Mouse (Mus musculus) urinary bladder, postnatal 4 days (tissue): ENCODE measurements around the gene P2ry12.

Source experiments
- DNase-seq, 2 experiments: peaks; one replicate each; pipeline ENCODE4 v3.0.0; 2021 to 2022; ENCODE audit warnings: low spot score in 2 of 2

The P2ry12 gene

GRCm38 (mm10) chr3:59185662-59186061 lies 77.0 kb downstream of the P2ry12 start:
- DNase-seq, result no peak

- DNase-seq, result no peak
Observed at GRCm38 (mm10) chr3:59182129-59182528, 80.5 kb downstream of the P2ry12 start.

GRCm38 (mm10) chr3:59181134-59181533 lies 81.5 kb downstream of the P2ry12 start:
- no peak for DNase-seq

DNA sequence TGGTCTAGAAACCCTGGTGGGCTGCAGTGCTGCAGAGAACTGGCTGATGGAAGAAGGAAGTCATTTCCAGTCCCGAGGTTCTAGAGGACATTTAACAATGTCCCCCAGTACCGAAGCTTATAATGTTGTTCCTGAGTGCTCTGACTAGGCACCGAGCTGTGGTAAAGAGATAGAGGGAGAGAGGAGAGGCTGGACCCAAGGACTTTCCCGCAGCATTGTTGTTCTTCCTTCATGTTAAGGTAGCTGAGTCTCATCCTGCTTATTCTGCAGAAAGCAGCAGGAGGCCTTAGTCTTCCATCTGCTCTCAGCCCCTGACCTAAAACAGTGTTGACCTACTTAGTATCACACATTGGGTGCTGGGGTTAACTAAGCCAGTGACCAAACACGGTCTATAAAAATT lies 85.8 kb downstream of the P2ry12 start:
- DNase-seq, result no peak

- DNase-seq, result no peak
Observed at GRCm38 (mm10) chr3:59175234-59175633, 87.4 kb downstream of the P2ry12 start.

DNA sequence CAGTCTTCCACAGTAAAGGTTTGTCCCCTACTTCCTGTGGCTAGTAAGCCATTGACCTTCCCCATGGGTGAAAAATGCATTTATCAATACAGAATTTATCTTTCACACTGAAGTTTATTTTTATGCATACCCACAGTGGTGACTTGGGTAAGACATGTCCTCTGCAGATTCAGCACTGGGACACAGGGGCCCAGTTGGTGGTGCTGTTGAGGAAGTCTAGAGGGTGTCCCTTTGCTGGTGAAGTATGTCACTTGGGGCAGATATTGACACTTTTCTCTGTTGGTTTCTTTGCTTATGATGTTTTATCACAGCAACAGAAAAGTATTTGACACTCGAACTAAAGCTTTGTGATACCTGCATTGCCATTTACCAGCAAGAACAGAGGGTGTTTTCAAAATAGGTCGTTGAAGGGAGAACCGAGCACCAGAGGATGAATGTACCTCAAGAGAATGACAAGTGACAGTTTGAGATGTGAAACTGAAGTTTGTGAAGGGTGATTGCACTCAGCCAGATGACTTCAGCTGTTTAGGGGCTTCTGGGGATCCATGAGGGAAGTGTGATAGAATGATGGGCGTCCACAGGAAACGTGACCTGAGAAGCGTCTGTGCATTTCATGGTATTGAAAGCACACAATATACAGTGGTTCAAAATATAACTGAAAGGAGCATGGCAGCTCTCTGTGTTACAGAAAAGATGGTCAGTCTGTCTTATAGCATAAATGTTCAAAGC lies 88.1 kb downstream of the P2ry12 start:
- no peak for DNase-seq

- no peak for DNase-seq
Observed at GRCm38 (mm10) chr3:59169921-59170627, 92.6 kb downstream of the P2ry12 start.

GRCm38 (mm10) chr3:59169215-59169614 lies 93.5 kb downstream of the P2ry12 start:
- DNase-seq, result no peak

- DNase-seq, result no peak
Observed at GRCm38 (mm10) chr3:59168476-59168875, 94.2 kb downstream of the P2ry12 start.

DNA sequence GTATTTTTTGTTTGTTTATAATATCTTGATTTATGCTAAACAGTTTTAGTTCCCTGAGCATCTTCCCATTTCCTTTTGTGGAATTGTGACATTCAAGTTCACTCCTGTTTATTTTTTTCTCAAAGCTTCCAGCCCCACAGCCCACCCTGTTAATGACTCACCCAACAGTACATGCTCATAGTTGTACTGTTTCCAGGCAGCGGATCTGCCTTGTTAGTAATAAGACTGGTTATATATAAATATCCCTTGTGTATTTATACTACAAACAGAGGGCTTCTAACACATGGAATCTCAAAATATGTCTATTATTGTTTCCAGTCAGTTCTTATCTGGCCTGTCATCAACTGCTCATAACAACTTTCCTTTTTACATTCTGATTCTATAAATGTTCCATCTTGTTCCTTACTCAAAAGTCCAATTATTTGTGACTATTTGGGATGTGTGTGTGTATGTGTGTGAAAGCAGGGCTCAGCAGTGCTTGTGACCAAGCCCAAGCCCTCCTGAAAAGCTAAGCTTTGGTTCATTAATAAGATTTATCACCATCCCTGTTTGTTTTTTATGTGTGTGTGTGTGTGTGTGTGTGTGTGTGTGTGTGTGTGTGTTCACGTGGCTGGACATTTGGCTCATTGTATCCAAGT lies 95.1 kb downstream of the P2ry12 start:
- DNase-seq, result no peak
